Mouse (Mus musculus): ENCODE measurements around the gene Rapgef3. TPM values are rescaled to one million over a fixed set of nuclear protein-coding genes. Genes with fewer than 3 reads are reported as not detected.
A peak's percentile ranks its signal among the peaks of the same experiment; 100 is the strongest.

The Rapgef3 gene
- 1.6 and 2.1 TPM in 2 replicates for polyA plus RNA-seq (2015; fragmentation: Nextera tagmentation; extraction: Ambion mirVana)

DNA sequence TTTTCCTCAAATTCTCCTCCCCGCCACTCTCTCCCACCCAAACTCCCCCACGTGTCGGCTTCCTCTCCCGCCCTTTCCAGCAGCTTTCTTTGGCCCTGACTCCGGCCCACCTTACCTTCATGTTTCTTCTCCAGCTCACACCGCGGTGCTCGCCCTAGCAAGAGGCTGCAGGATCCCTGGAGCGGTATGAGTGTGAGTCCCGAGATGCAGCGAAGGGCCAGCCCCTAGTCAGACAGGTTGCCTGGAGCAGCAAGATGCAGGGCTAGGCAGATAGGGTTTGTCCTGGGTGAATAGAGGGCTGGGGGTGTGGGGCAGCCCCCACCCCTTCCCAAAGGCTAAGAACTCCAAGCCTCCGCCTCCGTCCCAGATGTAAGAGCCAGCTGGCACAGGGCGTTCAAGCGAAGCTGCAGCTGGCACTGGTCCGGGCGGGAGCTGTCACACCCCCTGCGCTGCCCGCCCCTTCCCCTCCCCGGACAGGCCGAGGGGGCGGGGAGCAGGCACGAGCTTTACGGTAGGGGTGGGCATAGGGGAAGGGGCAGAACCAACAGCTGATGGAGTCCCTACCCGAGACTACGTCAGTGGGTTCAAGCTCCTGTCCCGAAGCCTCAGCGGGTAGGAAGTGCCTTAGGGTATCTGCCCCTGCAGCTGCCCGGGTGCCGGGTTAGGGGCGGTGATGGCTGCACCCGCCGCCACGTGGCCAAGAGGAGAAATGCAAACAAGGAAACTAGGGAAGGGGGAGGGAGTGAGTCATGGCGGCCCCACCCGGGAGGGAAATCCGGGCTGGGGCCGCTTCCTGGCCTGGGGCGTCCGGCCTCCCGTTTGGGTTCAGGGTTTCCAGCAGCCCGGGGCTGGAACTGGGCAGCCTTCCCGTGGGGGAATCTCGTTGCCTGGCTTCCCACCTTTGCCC lies at the start of gene Rapgef3:
Rapgef3 (minus strand) TSS at position 693 of the 907 bp plus-strand sequence.
- peaks cover 8% of the 10 kb centered on the region for H3K4me1 ChIP-seq (ENCODE audit: control insufficient read depth, low read depth, low read length)
- under 1% methylated on average over 42 of the region's 44 CpGs for WGBS (ENCODE audit: insufficient replicate concordance)
- ATAC-seq (ENCODE audit: low read depth) = peak; percentile 61
- peak within 1 kb of the TSS; percentile 50 for H3K4me3 ChIP-seq (ENCODE audit: low read depth, low read length)
- H3K27ac ChIP-seq (ENCODE audit: low read length) = no peak within 1 kb of the TSS
- H3K9ac ChIP-seq (ENCODE audit: low read depth, low read length) = peak within 1 kb of the TSS; percentile 35
- H3K36me3 ChIP-seq (ENCODE audit: control insufficient read depth, insufficient read depth) = no peaks in the 10 kb centered on the region
- H3K9me3 ChIP-seq (replicated peaks; ENCODE audit: control insufficient read depth, low read length) = no peaks in the 10 kb centered on the region
- peak within 1 kb of the TSS; percentile 72 for H3K4me2 ChIP-seq (ENCODE audit: low read depth, low read length)
- H3K27me3 ChIP-seq (ENCODE audit: control insufficient read depth, insufficient read depth, low read depth, low read length) = peaks cover 47% of the 10 kb centered on the region

DNA sequence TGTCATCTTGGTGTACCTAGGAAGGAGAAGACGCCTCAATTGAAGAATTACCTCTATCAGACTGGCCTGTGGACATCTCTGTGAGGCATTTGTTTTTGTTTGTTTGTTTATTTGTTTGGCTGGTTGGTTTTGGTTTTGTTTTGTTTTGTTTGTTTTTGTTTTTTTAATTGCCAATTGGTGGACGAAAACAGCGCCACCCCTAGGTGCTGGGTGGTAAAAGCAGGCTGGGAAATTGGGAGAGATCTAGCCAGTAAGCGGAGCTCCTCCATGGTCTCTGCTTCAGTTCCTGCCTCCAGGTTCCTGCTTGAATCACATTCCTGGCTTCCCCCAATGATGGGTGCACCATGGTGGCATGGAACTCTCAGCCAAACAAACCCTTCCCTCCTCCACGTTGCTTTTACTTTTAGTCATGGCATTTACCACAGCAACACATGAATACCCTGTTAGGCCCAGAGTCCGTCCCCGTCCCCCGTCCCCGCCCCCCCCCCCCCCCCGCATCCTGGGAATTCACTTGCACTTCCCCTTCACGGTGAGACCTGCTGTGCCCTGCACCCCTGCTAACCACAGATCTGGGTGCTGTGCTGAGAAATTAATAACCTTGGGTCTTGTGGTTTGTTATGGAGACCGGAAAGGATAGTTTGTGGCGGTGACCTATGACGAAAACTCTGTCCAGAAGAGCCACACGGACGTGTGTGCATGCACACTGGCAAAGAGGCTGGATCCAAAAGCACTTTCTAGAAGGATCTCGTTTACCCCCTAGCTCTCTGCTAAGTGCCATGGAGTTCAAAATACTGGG lies 48.6 kb upstream of the Rapgef3 start:
- Histone ChIP-seq H3K27ac (ENCODE audit: low read length) (no peak overlapping the region), H3K9ac (ENCODE audit: low read depth, low read length) (no peak overlapping the region), H3K36me3 (ENCODE audit: control insufficient read depth, insufficient read depth) (no peaks in the 10 kb centered on the region), H3K27me3 (ENCODE audit: control insufficient read depth, insufficient read depth, low read depth, low read length) (no peaks in the 10 kb centered on the region), H3K4me1 (ENCODE audit: control insufficient read depth, low read depth, low read length) (peaks cover under 1% of the 10 kb centered on the region), H3K4me2 (ENCODE audit: low read depth, low read length) (no peak overlapping the region), H3K9me3 (replicated peaks; ENCODE audit: control insufficient read depth, low read length) (no peaks in the 10 kb centered on the region), H3K4me3 (ENCODE audit: low read depth, low read length) (no peak overlapping the region)
- no peak for ATAC-seq (ENCODE audit: low read depth)
- 50% methylated on average over 17 of the region's 17 CpGs for WGBS (ENCODE audit: insufficient replicate concordance)

DNA sequence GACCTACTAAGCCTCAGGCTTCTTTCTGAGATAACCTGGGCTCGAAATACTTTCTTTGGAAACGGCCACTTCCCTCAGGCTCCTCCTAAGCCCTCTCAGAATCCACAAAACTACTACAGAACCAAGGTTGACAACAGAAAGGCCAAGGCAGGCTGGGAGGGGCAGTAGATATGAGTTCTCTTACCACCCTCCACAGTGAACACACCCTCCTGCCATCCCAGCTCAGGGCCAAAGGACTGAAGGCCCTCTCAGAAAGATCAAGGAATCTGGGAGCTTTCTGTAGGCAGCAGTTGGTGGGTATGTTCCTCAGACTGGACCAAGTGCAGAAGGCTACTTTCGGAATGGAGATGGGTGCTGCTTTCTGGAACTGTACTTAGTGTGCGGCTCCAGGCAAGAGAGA lies 47.5 kb upstream of the Rapgef3 start:
- H3K4me2 ChIP-seq (ENCODE audit: low read depth, low read length) = no peak overlapping the region
- H3K9ac ChIP-seq (ENCODE audit: low read depth, low read length) = no peak overlapping the region
- no peak overlapping the region for H3K4me3 ChIP-seq (ENCODE audit: low read depth, low read length)
- H3K27ac ChIP-seq (ENCODE audit: low read length) = no peak overlapping the region
- ATAC-seq (ENCODE audit: low read depth) = no peak
- no peaks in the 10 kb centered on the region for H3K27me3 ChIP-seq (ENCODE audit: control insufficient read depth, insufficient read depth, low read depth, low read length)
- 57% methylated on average over 4 of the region's 4 CpGs for WGBS (ENCODE audit: insufficient replicate concordance)
- H3K4me1 ChIP-seq (ENCODE audit: control insufficient read depth, low read depth, low read length) = no peaks in the 10 kb centered on the region; the same call in 1 of the 2 replicates
- no peaks in the 10 kb centered on the region for H3K9me3 ChIP-seq (replicated peaks; ENCODE audit: control insufficient read depth, low read length)
- H3K36me3 ChIP-seq (ENCODE audit: control insufficient read depth, insufficient read depth) = no peaks in the 10 kb centered on the region

DNA sequence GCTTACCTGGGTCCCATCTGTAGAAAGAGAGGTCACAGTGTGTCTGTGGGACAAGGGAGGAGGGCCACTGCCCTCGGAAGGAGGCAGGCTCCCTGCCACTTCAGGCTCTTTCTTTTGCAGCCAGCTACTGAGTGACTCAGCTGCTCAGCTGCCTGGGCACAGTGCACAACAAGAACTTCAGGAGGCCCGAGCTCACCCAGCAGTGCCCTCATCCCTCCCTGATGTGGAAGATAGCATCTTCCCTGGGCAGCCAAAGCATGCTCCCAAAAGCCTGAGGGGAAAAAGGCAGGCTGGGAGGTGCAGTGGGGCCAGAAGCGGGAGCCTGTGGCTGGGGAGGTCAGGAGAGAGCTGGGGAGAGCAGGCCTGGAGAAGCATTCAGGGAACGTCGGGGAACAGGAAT lies 46.9 kb upstream of the Rapgef3 start:
- Histone ChIP-seq H3K9me3 (replicated peaks; ENCODE audit: control insufficient read depth, low read length) (no peaks in the 10 kb centered on the region), H3K4me2 (ENCODE audit: low read depth, low read length) (no peak overlapping the region), H3K27ac (ENCODE audit: low read length) (no peak overlapping the region), H3K27me3 (ENCODE audit: control insufficient read depth, insufficient read depth, low read depth, low read length) (no peaks in the 10 kb centered on the region), H3K4me3 (ENCODE audit: low read depth, low read length) (no peak overlapping the region), H3K4me1 (ENCODE audit: control insufficient read depth, low read depth, low read length) (no peaks in the 10 kb centered on the region; the same call in 1 of the 2 replicates), H3K36me3 (ENCODE audit: control insufficient read depth, insufficient read depth) (no peaks in the 10 kb centered on the region), H3K9ac (ENCODE audit: low read depth, low read length) (no peak overlapping the region)
- 50% methylated on average over 5 of the region's 5 CpGs for WGBS (ENCODE audit: insufficient replicate concordance)
- no peak for ATAC-seq (ENCODE audit: low read depth)

DNA sequence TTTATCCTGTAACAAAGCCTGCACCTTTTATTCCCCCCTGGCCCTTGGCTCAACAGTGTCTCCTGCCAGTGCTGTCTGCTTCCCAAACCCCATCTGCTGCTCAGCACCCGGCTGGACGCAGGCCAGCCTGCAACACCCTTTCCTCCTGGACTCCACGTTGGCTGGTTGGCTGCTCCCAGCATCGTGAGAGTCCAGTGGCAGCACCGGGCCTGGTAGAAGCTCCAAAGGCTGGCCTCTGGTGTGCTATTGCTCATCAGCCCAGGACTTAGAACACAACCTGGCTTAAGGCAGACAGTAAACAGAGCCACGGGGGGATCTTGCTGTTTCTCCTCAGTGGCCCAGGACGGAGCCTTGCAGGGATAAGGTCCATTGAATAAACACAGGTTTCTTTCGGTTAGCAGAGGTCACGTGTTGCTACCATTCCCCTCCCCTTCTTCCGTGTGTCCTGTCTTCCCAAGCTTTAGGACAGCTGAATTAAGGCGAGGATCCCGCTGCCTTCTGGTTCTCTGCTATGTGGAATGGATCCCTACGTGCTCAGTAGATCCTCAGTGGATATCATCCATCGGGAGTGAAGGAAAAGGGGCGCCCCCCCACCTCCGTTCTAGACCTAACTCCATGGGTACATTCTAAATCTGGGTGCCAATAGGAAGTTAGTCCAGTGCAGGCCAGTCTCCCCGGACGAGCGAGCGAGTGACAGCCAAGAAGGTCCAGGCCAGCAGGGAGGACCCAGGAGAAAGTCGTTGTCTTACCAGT lies 45.9 kb upstream of the Rapgef3 start:
- Histone ChIP-seq H3K27me3 (ENCODE audit: control insufficient read depth, insufficient read depth, low read depth, low read length) (no peaks in the 10 kb centered on the region), H3K36me3 (ENCODE audit: control insufficient read depth, insufficient read depth) (no peaks in the 10 kb centered on the region), H3K9me3 (replicated peaks; ENCODE audit: control insufficient read depth, low read length) (no peaks in the 10 kb centered on the region), H3K9ac (ENCODE audit: low read depth, low read length) (no peak overlapping the region), H3K4me3 (ENCODE audit: low read depth, low read length) (no peak overlapping the region), H3K4me1 (ENCODE audit: control insufficient read depth, low read depth, low read length) (no peaks in the 10 kb centered on the region; the same call in 1 of the 2 replicates), H3K27ac (ENCODE audit: low read length) (no peak overlapping the region), H3K4me2 (ENCODE audit: low read depth, low read length) (no peak overlapping the region)
- no peak for ATAC-seq (ENCODE audit: low read depth)
- 64% methylated on average over 21 of the region's 21 CpGs for WGBS (ENCODE audit: insufficient replicate concordance)

DNA sequence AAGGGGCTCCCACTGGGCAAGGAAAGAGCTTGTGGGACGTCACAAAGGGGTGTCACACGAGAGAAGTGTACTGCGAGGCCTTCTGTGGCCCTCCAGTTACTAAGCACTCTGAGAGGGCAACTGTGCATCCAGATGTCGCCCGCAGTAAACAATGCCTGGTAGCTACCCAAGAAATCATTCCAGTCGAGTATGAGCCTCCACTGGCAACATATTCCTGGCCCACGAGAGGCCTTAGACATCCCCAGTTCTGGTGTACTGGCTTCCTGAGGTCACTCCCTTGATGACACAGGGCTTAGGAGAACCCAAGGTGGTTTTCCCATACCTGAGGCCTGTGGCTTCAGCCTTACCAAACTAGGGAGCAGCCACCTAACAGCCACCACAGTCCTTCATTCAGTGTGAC lies 45.1 kb upstream of the Rapgef3 start:
- Histone ChIP-seq H3K27me3 (ENCODE audit: control insufficient read depth, insufficient read depth, low read depth, low read length) (no peaks in the 10 kb centered on the region), H3K4me2 (ENCODE audit: low read depth, low read length) (no peak overlapping the region), H3K36me3 (ENCODE audit: control insufficient read depth, insufficient read depth) (no peaks in the 10 kb centered on the region), H3K27ac (ENCODE audit: low read length) (no peak overlapping the region), H3K4me1 (ENCODE audit: control insufficient read depth, low read depth, low read length) (no peaks in the 10 kb centered on the region; the same call in 1 of the 2 replicates), H3K9me3 (replicated peaks; ENCODE audit: control insufficient read depth, low read length) (no peaks in the 10 kb centered on the region), H3K9ac (ENCODE audit: low read depth, low read length) (no peak overlapping the region), H3K4me3 (ENCODE audit: low read depth, low read length) (no peak overlapping the region)
- ATAC-seq (ENCODE audit: low read depth) = no peak
- WGBS (ENCODE audit: insufficient replicate concordance) = 63% methylated on average over 7 of the region's 7 CpGs

DNA sequence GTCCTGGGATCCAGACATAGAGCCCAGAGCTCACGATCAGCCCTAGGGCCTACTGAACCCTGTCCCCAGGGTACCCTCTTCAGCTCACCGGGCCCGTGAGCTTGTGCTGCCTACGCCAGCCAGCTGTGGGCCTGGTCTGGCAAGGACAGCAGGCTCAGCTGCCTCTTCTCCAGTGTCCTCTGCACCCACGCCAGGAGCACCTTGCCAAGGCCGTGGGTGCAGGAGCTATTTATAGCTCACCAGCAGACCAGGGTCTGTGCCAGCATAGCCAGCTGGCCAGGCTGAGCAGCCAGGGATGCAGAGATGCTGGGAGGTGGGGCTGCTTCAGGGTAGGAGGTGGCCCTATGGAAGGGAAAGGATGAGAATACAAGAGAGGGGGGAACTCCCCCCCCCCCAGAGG lies 44.4 kb upstream of the Rapgef3 start:
- Histone ChIP-seq H3K4me2 (ENCODE audit: low read depth, low read length) (no peak overlapping the region), H3K4me1 (ENCODE audit: control insufficient read depth, low read depth, low read length) (no peaks in the 10 kb centered on the region; the same call in 1 of the 2 replicates), H3K27me3 (ENCODE audit: control insufficient read depth, insufficient read depth, low read depth, low read length) (no peaks in the 10 kb centered on the region), H3K4me3 (ENCODE audit: low read depth, low read length) (no peak overlapping the region), H3K9me3 (replicated peaks; ENCODE audit: control insufficient read depth, low read length) (no peaks in the 10 kb centered on the region), H3K36me3 (ENCODE audit: control insufficient read depth, insufficient read depth) (no peaks in the 10 kb centered on the region), H3K27ac (ENCODE audit: low read length) (no peak overlapping the region), H3K9ac (ENCODE audit: low read depth, low read length) (no peak overlapping the region)
- 0 out of 2 replicates have a peak, but pooled peaks have one; percentile 7 for ATAC-seq (ENCODE audit: low read depth)
- WGBS (ENCODE audit: insufficient replicate concordance) = 70% methylated on average over 6 of the region's 6 CpGs

DNA sequence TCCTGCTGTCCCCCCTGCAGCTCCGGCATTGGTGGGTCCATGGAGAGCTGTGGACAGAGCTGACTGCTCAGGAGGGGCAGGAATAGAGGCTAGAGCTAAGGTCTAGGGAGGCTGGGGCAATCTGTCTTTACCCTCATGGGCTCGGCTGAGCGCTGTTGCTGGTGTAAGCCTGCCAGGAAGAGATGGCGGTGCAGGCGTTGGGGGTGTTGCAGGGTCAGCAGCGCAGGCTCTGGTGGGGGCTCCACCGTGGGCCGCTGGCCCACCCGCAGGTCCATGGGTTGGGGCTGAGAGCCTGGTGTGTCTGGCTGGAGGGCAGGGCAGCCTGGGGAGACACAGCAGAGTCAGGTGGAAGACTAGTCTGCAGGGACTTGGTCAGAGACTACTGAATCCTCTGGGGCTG lies 43.5 kb upstream of the Rapgef3 start:
- no peaks in the 10 kb centered on the region for H3K27me3 ChIP-seq (ENCODE audit: control insufficient read depth, insufficient read depth, low read depth, low read length)
- no peak for ATAC-seq (ENCODE audit: low read depth)
- H3K4me3 ChIP-seq (ENCODE audit: low read depth, low read length) = no peak overlapping the region
- WGBS (ENCODE audit: insufficient replicate concordance) = 78% methylated on average over 9 of the region's 9 CpGs
- H3K9me3 ChIP-seq (replicated peaks; ENCODE audit: control insufficient read depth, low read length) = no peaks in the 10 kb centered on the region
- no peaks in the 10 kb centered on the region for H3K36me3 ChIP-seq (ENCODE audit: control insufficient read depth, insufficient read depth)
- no peaks in the 10 kb centered on the region; the same call in 1 of the 2 replicates for H3K4me1 ChIP-seq (ENCODE audit: control insufficient read depth, low read depth, low read length)
- H3K27ac ChIP-seq (ENCODE audit: low read length) = no peak overlapping the region
- no peak overlapping the region for H3K4me2 ChIP-seq (ENCODE audit: low read depth, low read length)
- no peak overlapping the region for H3K9ac ChIP-seq (ENCODE audit: low read depth, low read length)

Measured in liver, embryonic 16.5 days (tissue).